Mouse (Mus musculus) ovary, postnatal 10 days (tissue): ENCODE results near the gene H2-M1.

Source experiments
- DNase-seq: peaks from one replicate; pipeline ENCODE4 v3.0.0; 2022; ENCODE audit warnings: low spot score

Gene H2-M1

GRCm38 (mm10) chr17:36672119-36672518, at the start of gene H2-M1:
TSS of gene H2-M1 (minus strand) at chr17:36672219.
- no peak for DNase-seq

- no peak for DNase-seq
Measured at GRCm38 (mm10) chr17:36697693-36698092, 25.7 kb upstream of the H2-M1 start.

- no peak for DNase-seq
Measured at GRCm38 (mm10) chr17:36642566-36642965, 29.5 kb downstream of the H2-M1 start, which contains the start of gene H2-M9. TSS of gene H2-M9 (minus strand) at chr17:36642666.
